Mouse (Mus musculus) stomach, postnatal 0 days (tissue): ENCODE data around the gene Cmip.

ENCODE experiments used
- CTCF ChIP-seq: IDR thresholded peaks from 2 replicates; pipeline ENCODE4 v1.5.1; 2016; ENCODE audit warnings: antibody characterized with exemption, low read depth, mild to moderate bottlenecking, moderate library complexity
- EP300 ChIP-seq: optimal IDR thresholded peaks from 2 replicates; pipeline ENCODE3; 2016; ENCODE audit warnings: antibody characterized with exemption

GRCm38 (mm10) chr8:117248341-117248740 is 8.5 kb upstream of the Cmip start:
- TF ChIP-seq CTCF (no peak), EP300 (no peak)
